Mouse (Mus musculus) spleen, adult 2 months (tissue): ENCODE measurements around the gene Mfge8. TPM values are rescaled to one million over a fixed set of nuclear protein-coding genes. Genes with fewer than 3 reads are reported as not detected.

Source experiments
- DNase-seq, 2 experiments: peaks; one replicate each; pipeline versions ENCODE4 v3.0.0 to v3.0.0-alpha.2; 2012 to 2021; ENCODE audit warnings: low spot score in 2 of 2, low read depth in 1 of 2
- H3K27ac ChIP-seq: fragments of 200-500 bp; 2 replicates; pipeline ENCODE4 v1.5.1; 2012; ENCODE audit warnings: low read length, inconsistent platforms; ENCODE audit not compliant: insufficient read depth
- H3K27me3 ChIP-seq: fragments of 200-500 bp; 2 replicates; pipeline ENCODE4 v1.6.1; 2012; ENCODE audit warnings: mild to moderate bottlenecking, moderate library complexity, low read length, inconsistent platforms; ENCODE audit not compliant: control insufficient read depth, insufficient read depth
- H3K36me3 ChIP-seq: fragments of 200-500 bp; 2 replicates; pipeline ENCODE4 v1.6.1; 2012; ENCODE audit warnings: mild to moderate bottlenecking, low read length, inconsistent platforms; ENCODE audit not compliant: control insufficient read depth, insufficient read depth
- H3K4me1 ChIP-seq: fragments of 200-500 bp; 2 replicates; pipeline ENCODE4 v1.6.1; 2011; ENCODE audit warnings: inconsistent platforms; ENCODE audit not compliant: control insufficient read depth, insufficient read depth, insufficient read length
- H3K4me3 ChIP-seq: fragments of 200-500 bp; 2 replicates; pipeline ENCODE4 v1.5.1; 2011; ENCODE audit warnings: mild to moderate bottlenecking, inconsistent platforms; ENCODE audit not compliant: insufficient read depth, insufficient read length; ENCODE audit errors: extremely low read depth
- CTCF ChIP-seq: fragments of 200-500 bp; IDR thresholded peaks from 2 replicates; pipeline ENCODE4 v1.5.1; 2011; ENCODE audit warnings: mild to moderate bottlenecking, inconsistent platforms; ENCODE audit not compliant: insufficient read depth, insufficient read length, insufficient replicate concordance; ENCODE audit errors: extremely low read depth
- POLR2A ChIP-seq: fragments of 200-500 bp; IDR thresholded peaks from 2 replicates; pipeline ENCODE4 v1.6.1; 2011; ENCODE audit warnings: low read depth, low read length, inconsistent platforms
- WGBS: fragments of 180-500 bp; shearing (Covaris S2); methylation state at CpG from one replicate; pipeline ENCODE4 v1.1.7; 2018; 5-methylcytosine and 5-hydroxymethylcytosine counted together
- polyA plus RNA-seq: library from polyadenylated mRNA; depleted of rRNA; stranded (reverse); fragments of >200 nt; gene quantifications from 2 replicates; pipeline ENCODE4 v1.2.3, GENCODE M21; 2012; rRNA removed

Mfge8 gene
- 799 and 1,110 TPM in 2 replicates for polyA plus RNA-seq

DNA sequence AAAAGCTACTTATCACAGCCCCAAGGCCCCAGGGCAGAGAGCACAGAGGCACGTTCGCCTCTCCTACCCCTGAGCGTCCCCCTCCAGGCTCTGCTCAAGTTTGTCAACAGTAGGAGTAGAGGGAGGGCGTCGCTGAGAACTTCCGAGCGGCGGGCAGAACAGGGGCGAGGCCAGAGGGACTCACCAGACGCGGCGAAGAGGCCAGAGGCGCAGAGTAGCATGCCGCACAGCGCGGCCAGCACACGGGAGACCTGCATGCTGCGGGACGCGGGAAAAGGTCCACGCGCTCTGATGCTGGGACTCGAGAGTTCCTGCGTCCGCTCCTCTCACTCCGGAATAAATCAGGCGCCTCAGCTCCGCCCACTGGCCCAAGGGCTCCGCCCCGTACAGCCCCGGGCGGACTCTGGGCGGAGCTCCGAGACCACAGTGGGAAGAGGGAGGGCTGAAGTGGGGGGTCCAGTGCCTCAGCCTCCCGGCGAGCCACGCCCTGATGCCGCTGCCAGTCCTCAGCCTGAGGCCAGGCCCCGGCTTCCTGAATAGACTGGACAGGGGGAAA is at the start of gene Mfge8:
Gene Mfge8 (minus strand): TSS at position 350 of the 556 bp plus-strand sequence.
- Histone ChIP-seq H3K36me3 (peaks cover 3% of the 10 kb centered on the region), H3K27me3 (no peaks in the 10 kb centered on the region), H3K4me3 (peak within 1 kb of the TSS; percentile 85), H3K4me1 (peaks cover 6% of the 10 kb centered on the region; the same call in 1 of the 2 replicates), H3K27ac (peak within 1 kb of the TSS; percentile 37; the same call in 1 of the 2 replicates)
- peak; percentile 38 to 83 for DNase-seq
- TF ChIP-seq CTCF (no peak), POLR2A (peak; percentile 9; the same call in 1 of the 2 replicates)
- under 1% methylated on average over 39 of the region's 39 CpGs for WGBS

DNA sequence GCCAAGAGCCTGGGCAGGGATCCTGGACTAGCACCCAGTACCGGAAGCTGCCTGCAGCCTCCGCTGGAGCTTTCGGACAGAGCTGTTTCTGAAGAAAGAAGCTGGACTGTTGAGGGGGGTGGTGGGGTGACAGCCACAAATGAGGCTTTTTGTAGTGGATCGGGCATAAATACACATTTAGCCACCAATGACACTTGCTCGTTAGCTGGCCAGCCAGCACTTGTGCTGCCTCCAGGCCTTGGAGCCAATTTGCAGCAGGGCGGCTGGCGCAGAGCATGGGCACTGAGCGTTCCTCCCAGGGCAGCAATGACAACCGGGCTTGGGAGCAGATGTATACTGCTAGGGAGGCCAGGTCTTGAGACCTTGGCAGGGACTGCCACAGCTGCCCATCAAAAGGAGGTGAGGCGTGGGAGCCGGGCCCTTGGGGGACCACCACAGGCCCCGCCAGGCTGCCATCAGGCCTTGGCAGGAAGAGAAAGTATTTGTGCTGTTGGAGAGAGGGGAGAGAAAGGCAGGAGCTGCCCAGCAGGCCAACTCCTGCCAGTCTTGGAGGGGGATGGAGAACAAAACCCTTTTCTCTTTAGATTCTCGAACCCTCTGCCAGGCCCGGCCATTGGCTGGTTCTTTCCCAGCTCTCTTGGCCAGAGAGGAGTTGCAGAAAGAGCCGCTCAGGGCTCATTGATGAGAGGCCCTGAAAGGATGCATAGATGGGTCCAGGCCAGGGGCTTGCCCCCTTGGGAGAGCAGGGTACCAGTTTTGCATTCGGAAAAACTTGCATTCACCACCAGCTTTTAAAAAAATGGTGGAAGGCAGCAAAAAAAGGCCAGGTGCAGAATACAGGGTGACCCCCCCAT is 45.9 kb upstream of the Mfge8 start:
- 88% methylated on average over 16 of the region's 16 CpGs for WGBS
- Histone ChIP-seq H3K4me3 (no peak overlapping the region), H3K4me1 (no peaks in the 10 kb centered on the region), H3K27me3 (no peaks in the 10 kb centered on the region), H3K27ac (peak overlapping the region; percentile 32; the same call in 1 of the 2 replicates), H3K36me3 (no peaks in the 10 kb centered on the region)
- TF ChIP-seq POLR2A (no peak), CTCF (no peak)
- no peak for DNase-seq

GRCm38 (mm10) chr7:79193936-79194335 is 45.1 kb upstream of the Mfge8 start:
- WGBS, result 40% methylated on average over 5 of the region's 5 CpGs
- Histone ChIP-seq H3K4me1 (no peaks in the 10 kb centered on the region), H3K27me3 (no peaks in the 10 kb centered on the region), H3K27ac (no peak overlapping the region), H3K4me3 (no peak overlapping the region), H3K36me3 (no peaks in the 10 kb centered on the region)
- TF ChIP-seq CTCF (no peak), POLR2A (no peak)
- no peak for DNase-seq

DNA sequence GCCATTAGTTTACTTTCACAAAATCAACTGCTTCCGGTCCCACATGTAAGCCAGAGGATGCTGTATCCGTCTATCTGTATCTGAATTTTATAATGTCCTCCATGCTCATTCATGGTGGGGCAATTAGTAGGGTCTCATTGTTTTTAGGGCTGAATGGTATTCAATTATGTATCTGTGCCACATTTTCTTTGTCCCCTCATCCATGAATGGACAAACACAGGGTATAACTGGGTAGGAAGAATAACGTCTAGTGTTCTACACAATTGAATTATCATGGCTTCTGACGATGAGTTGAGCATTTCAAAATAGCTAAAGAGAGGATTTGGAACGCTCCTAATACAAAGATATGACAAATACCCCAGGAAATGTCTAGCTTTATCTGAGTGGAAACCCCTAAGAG is 42.6 kb upstream of the Mfge8 start:
- no peak for TF ChIP-seq POLR2A
- TF ChIP-seq CTCF, result no peak
- no peaks in the 10 kb centered on the region for H3K27me3 ChIP-seq
- H3K27ac ChIP-seq, result no peak overlapping the region
- H3K4me1 ChIP-seq, result no peaks in the 10 kb centered on the region
- 76% methylated on average over 5 of the region's 5 CpGs for WGBS
- no peak overlapping the region for H3K4me3 ChIP-seq
- no peaks in the 10 kb centered on the region for H3K36me3 ChIP-seq
- no peak for DNase-seq

GRCm38 (mm10) chr7:79190592-79190991 is 41.7 kb upstream of the Mfge8 start:
- no peaks in the 10 kb centered on the region for H3K27me3 ChIP-seq
- H3K4me3 ChIP-seq, result no peak overlapping the region
- 56% methylated on average over 3 of the region's 3 CpGs for WGBS
- H3K4me1 ChIP-seq, result no peaks in the 10 kb centered on the region
- TF ChIP-seq POLR2A (no peak), CTCF (no peak)
- peak in 1 of 2 experiments; percentile 3 for DNase-seq
- H3K27ac ChIP-seq, result no peak overlapping the region; the same call in 1 of the 2 replicates
- H3K36me3 ChIP-seq, result no peaks in the 10 kb centered on the region

GRCm38 (mm10) chr7:79189211-79189610 is 40.4 kb upstream of the Mfge8 start:
- TF ChIP-seq CTCF, result no peak
- no peak for TF ChIP-seq POLR2A
- WGBS, result 52% methylated on average over 3 of the region's 5 CpGs
- H3K36me3 ChIP-seq, result no peaks in the 10 kb centered on the region
- no peak overlapping the region for H3K4me3 ChIP-seq
- DNase-seq, result no peak
- H3K27me3 ChIP-seq, result no peaks in the 10 kb centered on the region
- H3K27ac ChIP-seq, result no peak overlapping the region
- H3K4me1 ChIP-seq, result no peaks in the 10 kb centered on the region

DNA sequence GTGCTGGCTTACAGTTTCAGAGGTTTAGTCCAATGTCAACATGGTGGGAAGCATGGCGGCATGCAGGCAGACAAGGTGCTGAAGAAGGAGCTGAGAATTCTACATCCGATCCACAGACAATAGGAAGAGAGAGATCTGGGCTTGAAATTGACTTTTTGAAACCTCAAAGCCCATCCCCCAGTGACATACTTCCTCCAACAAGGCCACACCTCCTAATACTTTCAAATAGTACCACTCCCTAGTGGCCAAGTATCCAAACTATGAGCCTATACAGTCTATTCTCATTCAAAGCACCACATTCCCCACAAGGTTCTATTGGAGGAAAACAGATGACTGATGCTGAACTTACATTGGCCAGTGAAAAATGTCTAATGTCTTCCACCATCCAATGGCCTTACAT is 38.7 kb upstream of the Mfge8 start:
- H3K4me3 ChIP-seq, result no peak overlapping the region
- no peaks in the 10 kb centered on the region for H3K36me3 ChIP-seq
- H3K4me1 ChIP-seq, result no peaks in the 10 kb centered on the region
- no peak overlapping the region for H3K27ac ChIP-seq
- no peak for DNase-seq
- H3K27me3 ChIP-seq, result no peaks in the 10 kb centered on the region
- WGBS, result 87% methylated on average over 2 of the region's 2 CpGs
- TF ChIP-seq POLR2A, result no peak
- no peak for TF ChIP-seq CTCF
